Mouse (Mus musculus): Measurements from ENCODE around the gene Riox1.
"Not testable (repeated sequence)": the region's sequence is repeated elsewhere in the genome, so short reads cannot be mapped to it uniquely, and the experiment has no call there.

The Riox1 gene

GRCm38 (mm10) chr12:83950493-83950839 lies at the start of gene Riox1:
Riox1 (plus strand) TSS chr12:83950608.
- DNase-seq (ENCODE audit: low spot score in 2 of 2) = peak in 1 of 2 experiments; percentile 82

- no peak for DNase-seq (ENCODE audit: low spot score in 2 of 2)
These were observed 40.0 kb upstream of the Riox1 start for GRCm38 (mm10) chr12:83910451-83910850.

DNA sequence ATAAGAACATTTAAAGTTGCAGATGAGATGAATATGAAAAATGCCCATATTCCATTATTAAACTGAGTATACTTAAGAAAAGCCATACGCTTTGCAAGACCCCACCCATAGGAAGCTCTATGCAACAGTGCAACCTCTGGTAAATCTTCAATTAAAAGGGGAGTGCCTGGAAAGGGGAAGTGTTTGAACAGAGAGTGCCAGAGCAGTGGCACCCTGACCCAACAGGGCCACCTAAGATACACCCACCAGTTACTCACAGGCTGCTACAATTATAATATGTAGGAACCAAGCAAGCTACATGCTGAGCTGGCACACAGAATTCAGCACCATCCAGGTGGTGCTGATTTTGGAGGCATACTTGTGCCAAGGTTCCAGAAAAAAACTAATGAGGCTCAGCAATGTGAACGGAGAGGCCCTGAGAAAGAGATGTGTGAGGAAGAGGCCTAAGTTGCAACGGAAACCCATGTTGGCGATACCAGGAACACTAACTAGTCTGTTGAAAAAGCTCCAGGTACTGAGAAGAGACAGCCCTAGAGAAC lies 36.1 kb upstream of the Riox1 start:
- DNase-seq (ENCODE audit: low spot score in 2 of 2) = no peak

DNA sequence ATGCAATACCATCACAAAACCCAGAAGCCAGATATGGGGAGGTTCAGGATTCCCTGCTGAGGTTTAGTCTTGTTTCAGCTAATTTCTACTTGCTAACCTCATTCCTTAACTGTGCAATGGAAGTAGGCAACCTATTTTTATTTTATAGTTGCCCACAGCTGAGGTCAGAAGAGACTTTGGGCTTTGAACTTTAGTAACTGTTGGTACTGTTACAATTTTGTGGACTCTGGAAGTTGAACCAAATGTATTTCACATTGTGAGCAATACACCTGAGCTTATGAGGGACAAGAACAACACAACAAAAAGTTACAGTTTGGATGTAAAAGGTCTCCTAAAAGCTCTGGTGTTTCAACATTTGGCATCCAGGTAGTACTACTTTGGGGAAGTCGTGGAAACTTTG lies 35.6 kb upstream of the Riox1 start:
- DNase-seq (ENCODE audit: low spot score in 2 of 2) = no peak

- no peak for DNase-seq (ENCODE audit: low spot score in 2 of 2)
These were observed 33.5 kb upstream of the Riox1 start for GRCm38 (mm10) chr12:83916884-83917283.

DNA sequence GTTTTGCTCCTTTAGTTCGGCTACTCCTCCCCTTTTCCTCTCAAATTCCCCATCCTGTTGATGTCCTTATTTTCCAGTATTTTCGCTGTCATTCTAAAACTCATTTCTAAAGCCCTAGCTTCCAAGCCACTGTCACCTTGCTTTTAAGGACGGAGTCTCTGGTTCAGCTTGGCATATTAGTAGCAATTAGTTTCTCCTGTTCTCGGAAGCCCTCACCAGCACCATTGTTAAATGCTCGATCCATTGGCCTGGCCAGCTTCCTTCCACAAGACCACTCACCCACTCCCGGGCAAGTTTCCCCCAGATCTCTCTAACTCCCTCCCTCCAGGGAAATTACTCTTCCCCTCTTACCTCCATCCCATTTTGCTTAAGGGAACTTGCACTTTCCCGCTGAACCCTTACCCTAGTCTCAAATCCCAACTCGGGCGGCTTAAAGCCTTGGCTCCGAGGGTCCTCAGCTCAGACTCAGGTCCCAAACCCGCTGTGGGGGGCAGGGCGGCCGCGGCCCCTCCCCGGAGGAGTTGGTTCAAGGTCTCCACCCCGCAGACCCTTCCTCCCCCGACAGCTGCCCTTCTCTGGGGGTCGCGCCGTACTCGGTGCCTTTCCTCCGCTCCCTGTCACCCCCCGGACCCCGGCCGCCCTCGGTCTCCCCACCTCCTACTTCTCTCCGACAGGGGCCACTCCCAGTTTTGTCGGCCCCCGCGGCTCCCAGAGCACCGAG lies 29.5 kb upstream of the Riox1 start:
- no peak for DNase-seq (ENCODE audit: low spot score in 2 of 2)

GRCm38 (mm10) chr12:83921535-83922381 lies 28.6 kb upstream of the Riox1 start, which contains the start of gene Numb:
Numb (minus strand) TSS chr12:83921934.
- DNase-seq (ENCODE audit: low spot score in 2 of 2) = peak; percentile 99 to 100

- no peak for DNase-seq (ENCODE audit: low spot score in 2 of 2)
These were observed 27.5 kb upstream of the Riox1 start for GRCm38 (mm10) chr12:83922724-83923485.

- no peak for DNase-seq (ENCODE audit: low spot score in 2 of 2)
These were observed 26.9 kb upstream of the Riox1 start for GRCm38 (mm10) chr12:83923486-83923859.

DNA sequence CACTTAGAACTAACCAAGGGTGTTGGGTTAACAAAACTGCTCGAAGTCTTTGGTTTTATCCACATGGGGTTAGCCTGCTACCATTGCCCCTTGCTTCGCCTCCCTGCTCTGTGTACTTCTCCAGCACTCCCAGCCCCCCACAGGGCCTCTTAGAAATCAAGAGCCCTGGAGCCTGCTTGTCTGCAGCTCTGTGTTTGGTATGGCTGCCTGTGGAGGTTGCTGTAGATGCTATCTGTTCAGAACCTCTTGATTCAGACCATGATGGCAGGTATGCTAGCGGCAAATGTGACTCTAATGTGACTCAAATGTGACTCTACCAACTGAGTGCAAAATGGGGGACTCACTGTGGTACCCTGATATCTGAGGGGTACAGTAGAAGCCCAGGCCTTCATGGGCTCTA lies 26.1 kb upstream of the Riox1 start:
- no peak for DNase-seq (ENCODE audit: low spot score in 2 of 2)

GRCm38 (mm10) chr12:83925160-83925703 lies 25.2 kb upstream of the Riox1 start:
- DNase-seq (ENCODE audit: low spot score in 2 of 2) = no peak

DNA sequence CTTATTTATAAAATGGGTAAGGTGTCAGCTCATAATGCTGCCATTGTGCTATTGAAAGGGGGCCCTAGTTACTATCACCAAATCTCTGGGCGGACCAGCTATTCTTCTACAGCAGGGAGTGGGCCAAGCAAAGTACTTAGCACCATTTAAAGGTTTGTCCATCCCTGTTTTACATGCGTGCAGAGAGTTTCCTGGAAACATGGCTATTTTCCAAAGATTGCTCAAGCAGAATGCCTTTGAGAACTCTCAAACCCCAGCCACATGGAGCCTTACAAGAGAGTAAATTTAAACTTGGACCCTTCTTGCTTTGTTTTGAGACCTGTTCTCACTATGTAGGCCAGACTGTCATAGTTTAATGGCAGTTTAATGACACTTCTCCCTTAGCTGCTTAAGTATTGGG lies 24.3 kb upstream of the Riox1 start:
- DNase-seq (ENCODE audit: low spot score in 2 of 2) = no peak

GRCm38 (mm10) chr12:83927747-83928146 lies 22.7 kb upstream of the Riox1 start:
- DNase-seq (ENCODE audit: low spot score in 2 of 2) = peak in 1 of 2 experiments; percentile 36

- DNase-seq (ENCODE audit: low spot score in 2 of 2) = no peak
These were observed 21.1 kb upstream of the Riox1 start for GRCm38 (mm10) chr12:83929186-83929804.

DNA sequence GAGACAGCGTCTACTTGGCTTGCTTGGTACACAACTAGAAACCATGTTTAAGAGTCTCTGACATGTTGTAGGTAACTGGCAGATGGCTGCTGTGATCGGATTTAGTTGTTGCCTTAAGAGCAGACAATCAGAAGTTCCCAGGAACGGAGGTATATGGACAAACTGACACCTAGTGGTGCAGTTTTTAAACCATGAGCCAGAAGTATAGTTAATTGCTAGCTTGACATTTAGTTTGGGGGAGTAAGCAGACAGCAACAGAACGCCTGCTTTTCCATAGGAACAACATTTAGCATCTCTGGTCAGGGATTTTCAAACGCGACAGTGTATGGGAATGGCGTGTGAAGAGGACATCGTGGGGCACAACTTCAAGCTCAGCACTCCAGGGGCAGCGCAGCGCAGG lies 12.8 kb upstream of the Riox1 start:
- DNase-seq (ENCODE audit: low spot score in 2 of 2) = peak in 1 of 2 experiments; percentile 25

DNA sequence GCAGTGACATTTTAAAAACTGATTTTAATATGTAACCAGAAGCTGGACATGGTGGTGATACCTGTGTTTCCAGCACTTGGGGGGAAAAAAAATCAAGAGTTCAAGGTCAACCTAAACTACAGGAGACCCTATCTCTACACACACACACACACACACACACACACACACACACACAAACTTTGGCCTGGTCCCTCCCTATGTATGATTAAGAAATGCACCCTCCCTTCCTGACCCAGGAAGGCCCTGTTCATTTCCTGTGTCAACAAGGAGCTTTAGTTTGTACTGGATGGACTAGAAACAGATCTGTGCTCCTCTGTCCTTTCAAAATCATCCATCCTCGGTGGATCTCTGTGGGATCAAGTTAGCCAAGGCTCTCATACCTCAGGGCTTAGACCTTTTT lies 11.8 kb upstream of the Riox1 start:
- not testable (repeated sequence) for DNase-seq (ENCODE audit: low spot score in 2 of 2)

- no peak for DNase-seq (ENCODE audit: low spot score in 2 of 2)
These were observed 11.1 kb upstream of the Riox1 start for GRCm38 (mm10) chr12:83939332-83939731.

DNA sequence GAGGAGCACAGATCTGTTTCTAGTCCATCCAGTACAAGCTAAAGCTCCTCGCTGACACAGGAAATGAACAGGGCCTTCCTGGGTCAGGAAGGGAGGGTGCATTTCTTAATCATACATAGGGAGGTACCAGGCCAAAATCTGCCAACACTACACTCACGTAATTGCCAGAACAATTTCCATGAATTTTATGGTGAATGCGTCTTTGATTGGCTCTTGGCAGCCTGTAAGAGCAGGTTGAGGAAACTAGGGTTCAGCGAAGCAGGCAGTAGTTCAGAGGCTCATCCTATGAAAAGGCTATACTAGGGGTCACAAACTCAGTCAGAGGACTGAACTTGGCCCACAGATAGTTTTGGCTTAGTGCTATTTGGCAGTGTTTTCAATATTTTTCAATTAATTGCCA lies 10.4 kb upstream of the Riox1 start:
- DNase-seq (ENCODE audit: low spot score in 2 of 2) = no peak

DNA sequence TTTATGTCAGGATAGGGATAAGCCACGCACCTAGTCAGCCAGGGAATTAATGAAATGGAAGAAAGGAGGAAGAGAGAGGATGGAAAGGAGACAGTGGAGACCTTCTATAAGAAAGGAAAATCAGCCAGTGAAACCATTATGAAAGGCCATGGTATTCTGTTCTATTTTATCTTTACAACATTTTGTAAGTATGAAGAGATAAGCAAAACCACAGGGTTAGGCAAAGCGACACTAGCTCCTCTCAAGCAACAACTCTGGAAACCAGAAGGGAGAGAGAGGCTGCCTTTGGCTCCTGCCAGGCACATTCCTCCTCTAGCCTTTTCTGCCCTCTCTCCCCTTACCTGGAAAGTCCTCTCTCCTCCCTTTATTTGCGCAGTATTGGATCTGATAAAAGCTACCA lies 8.5 kb upstream of the Riox1 start:
- no peak for DNase-seq (ENCODE audit: low spot score in 2 of 2)

- DNase-seq (ENCODE audit: low spot score in 2 of 2) = no peak
These were observed 3.1 kb upstream of the Riox1 start for GRCm38 (mm10) chr12:83947260-83947811.

GRCm38 (mm10) chr12:83949043-83949442 lies 1.4 kb upstream of the Riox1 start:
- no peak for DNase-seq (ENCODE audit: low spot score in 2 of 2)
